Mouse (Mus musculus): ENCODE measurements around the gene Tssc4. TPM values are rescaled to one million over a fixed set of nuclear protein-coding genes. Genes with fewer than 3 reads are reported as not detected.
A peak's percentile ranks its signal among the peaks of the same experiment; 100 is the strongest.

The Tssc4 gene
- total RNA-seq, 1 experiment from 2014 or later, result 32.2 TPM

- no peak for DNase-seq
These were observed 24.8 kb upstream of the Tssc4 start for GRCm38 (mm10) chr7:143044049-143044825.

DNA sequence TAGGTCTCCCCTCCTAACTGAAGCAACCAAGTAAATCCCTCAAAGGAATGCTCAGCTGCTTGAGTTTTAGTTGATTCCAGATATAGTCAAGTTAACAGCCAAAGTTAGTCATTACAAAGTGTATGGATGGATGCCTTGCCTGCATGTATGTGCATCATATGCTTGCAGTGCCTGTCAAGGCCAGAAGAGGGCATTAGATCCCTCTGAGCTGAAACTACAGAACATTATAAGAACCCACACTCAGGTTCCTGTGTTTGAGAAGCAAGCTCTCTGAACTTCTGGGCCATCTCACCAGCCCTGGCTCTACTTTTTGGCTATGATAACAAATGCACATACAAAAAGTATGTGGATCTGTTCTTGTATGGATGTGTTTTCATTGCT lies 24.2 kb upstream of the Tssc4 start:
- DNase-seq, result no peak

- no peak for DNase-seq
These were observed 22.7 kb upstream of the Tssc4 start for GRCm38 (mm10) chr7:143046358-143046757.

DNA sequence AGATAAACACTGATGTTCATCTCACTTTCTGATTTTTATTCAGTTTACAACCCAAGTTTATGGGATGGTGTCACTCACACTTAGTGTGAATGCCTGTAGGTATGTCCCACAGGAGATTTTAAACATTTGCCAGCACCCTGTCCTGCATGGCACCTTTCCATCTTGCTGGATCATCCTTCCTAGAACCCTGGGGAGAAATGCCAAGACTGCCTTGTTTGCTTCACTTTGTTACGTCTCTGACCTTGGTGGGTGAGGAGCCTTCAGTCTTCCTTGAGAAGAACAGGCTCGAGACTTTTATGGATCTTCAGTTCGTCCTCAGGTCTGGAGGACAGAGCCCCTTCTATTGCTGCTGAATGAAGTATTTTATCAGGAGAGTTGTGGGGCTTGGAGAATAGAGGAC lies 19.7 kb upstream of the Tssc4 start:
- peak; percentile 38 for DNase-seq

DNA sequence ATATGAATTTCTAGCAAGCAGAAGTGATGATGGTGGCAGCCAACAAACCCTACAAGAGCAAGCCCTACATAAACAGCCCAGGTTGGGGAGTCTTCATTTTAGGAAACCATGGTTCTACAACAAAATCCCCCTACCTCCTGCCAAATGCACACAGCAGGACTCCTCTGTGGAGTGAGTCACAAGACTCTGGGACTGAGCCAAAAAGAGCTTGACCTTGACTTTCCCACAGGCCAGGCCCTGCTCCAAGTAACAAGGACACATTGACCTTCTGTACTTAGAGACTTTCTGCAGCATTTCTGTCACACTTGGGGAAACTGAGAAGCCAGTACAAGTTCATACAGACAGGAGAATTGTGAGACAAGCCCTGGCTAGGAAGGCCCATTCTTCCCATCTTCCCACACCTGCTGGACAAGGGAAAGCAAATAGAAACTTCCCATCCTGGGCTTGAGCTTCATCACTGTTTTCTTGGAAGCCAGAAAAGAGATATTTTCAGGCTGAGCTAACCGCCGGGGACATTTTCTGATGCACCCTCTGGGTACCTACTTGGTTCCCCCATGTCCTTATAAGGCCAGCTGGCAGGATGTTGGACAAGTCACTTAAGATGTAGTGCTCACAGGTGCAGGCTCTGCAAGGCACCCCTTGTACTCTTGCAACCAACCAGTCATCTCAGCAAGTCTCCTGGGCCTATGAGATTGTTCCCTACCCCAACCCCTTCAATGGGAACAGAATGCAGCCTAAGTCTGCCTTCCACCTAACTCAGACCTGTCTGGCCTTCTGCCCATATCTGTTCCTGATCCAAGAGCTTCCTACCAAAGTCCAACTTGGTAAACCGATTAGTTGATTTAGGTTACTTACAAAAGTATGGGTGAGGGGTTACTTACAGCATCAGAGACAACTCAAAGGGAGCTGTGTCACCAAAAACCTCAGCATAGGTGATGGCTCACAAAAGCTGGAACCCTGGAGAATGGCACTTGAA lies 18.9 kb upstream of the Tssc4 start:
- DNase-seq, result peak; percentile 92

DNA sequence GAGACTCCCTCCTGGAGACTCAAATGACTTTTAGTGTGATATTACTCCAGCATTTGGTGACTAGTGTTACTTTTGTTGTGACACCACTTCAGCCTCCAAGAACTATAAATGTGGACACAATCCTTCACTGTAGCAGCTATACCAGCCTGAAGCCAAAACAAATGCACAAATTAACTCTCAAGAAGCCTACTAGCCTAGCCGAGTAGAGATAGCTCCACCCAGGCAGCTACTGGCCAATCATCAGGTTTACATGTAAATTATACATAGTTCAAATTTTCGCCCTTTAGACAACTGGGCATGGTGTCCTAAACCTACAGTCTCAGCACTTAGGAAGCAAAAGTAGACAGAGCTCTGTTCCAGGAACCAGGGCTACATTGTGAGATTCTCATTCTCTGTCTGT lies 17.7 kb upstream of the Tssc4 start:
- DNase-seq, result no peak

DNA sequence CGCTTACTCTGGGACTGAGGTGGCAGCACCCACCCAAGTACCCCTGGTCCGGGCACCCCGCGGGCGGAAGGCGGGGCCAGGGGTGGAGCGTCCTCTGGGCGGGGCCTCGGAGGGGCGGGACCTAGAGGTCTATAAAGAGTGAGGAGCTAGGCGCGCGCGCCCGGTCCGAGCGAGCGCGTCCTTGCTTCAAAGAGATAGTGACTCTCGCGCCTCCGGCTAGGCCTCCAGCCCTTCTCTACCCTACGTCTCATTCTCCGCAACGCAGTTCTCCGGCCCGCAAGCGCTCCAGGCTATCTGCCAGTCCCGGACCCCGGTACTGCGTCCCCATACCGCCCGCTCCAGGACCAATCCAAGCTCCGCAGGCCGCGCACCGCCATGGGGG lies 16.4 kb upstream of the Tssc4 start, which contains the start of gene Cd81:
Gene Cd81, plus strand, starts transcription at position 114 of the 382 bp plus-strand sequence.
- peak; percentile 97 for DNase-seq

GRCm38 (mm10) chr7:143053008-143053899 lies 15.8 kb upstream of the Tssc4 start:
- peak; percentile 84 for DNase-seq

- peak; percentile 40 for DNase-seq
These were observed 15.0 kb upstream of the Tssc4 start for GRCm38 (mm10) chr7:143053961-143054611.

DNA sequence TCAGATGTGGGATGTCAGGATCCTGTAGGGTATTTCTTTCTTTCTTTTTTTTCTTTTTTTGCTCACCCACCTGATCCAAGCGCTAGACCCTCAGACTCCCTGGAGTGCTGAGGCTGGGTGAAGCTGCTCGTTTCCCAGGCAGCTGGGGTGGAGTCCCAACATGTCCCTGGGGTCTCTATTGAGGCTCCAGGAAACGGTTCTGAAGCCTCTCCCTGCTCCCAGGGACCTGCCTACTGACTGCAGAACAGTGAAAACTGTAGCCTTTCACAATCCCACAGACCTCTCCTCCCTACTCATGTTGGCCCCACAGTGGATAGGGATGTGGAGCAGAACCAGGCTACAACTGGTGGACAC lies 14.5 kb upstream of the Tssc4 start:
- no peak for DNase-seq

DNA sequence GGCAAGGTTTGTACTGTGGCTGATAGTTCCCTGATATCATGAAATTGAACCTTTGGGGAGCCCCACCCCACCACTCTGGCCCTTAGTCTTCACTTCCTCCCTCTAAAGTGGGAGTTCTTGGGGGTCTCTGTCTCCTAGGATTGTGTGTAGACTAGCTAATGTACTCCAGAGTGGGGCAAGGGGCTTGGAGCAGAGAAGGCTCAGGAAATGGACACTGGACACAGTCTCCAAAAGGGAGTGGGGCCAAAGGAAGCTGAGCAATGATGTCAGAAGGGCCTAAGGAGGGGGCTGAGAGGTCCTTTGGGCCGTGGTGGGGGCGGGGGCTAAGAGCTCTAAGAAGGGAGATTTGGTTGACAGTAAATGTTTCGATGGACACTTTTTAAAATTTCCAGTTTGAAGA lies 14.0 kb upstream of the Tssc4 start:
- no peak for DNase-seq

GRCm38 (mm10) chr7:143055499-143056186 lies 13.4 kb upstream of the Tssc4 start:
- DNase-seq, result no peak

GRCm38 (mm10) chr7:143057023-143057422 lies 12.0 kb upstream of the Tssc4 start:
- no peak for DNase-seq

DNA sequence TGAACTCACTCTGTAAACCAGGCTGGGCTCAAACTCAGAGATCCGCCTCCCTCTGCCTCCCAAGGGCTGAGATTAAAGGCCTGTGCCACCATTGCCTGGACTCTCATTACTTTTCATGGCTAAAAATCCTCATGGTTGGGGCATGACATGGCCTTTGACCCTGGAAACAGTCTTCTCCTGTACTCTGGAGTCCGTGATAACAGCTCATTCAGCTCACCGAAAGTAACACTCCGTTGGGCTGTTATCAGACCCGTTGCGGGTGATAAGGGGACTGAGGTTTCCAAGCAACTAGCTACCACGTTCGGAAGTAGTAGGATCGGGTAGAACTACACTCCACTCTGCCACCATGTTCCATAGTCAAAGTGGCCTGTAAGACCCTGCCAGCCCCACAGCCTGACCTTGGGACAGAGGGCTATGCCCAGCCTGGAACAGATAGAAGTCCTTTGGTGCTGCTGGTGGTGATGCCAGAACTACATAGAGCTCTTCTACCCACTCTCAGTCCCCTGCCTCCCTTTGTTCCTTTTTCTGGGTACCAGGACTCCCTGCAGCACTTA lies 11.3 kb upstream of the Tssc4 start:
- no peak for DNase-seq

DNA sequence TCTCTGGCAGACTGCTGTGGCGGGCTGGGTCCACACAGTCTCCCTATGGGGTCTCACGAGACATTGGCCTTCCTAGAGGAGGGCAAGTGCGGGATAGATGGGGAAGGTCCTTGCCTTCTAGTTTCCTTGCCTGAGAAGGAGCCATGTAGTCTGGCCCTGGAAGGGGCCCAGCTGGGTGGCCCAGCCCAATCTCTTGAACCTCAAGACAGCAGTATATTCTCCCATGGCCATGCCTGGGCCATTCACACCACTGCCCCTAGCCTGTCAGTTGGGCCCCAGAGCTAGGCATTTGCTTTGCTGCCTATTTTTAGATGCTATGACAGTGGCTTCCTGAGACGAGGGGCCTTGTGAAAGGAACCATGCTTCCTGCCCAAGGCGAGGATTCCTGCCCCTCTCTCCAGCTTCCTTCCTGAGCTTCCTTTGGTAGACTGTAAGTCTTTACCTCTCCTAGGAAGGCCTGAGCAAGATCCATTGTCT lies 10.8 kb upstream of the Tssc4 start:
- peak; percentile 43 for DNase-seq

DNA sequence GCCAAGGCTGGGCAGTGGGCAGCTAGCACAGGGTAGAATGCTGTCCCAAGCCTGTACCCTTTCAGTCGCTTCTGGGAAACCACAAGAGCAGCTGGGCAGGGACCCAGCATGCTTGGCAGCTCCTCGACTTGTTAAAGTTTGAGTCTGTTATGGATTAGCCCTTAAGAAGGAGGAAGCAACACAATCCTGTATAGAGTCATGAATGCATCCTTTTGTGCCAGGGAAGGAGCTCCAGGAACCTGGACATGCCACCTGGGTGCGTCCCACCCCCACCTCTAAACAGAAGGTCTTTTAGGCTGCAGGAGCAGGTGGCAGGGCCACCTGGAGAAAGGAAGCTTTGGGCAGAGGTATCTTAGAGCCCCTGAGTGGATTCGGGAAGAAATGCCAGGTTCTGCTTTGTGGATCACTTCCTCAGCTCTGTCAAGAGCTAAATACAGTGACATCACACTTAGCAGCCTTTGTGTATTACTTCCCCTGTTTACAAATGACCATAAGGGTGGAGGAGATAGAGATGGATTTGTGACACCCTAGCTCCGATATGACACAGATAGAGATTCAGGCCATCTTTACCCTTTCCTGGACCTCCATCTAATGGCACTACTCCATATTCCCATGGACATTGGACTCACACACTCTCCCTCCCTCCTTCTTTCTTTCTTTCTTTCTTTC lies 9.7 kb upstream of the Tssc4 start:
- no peak for DNase-seq

DNA sequence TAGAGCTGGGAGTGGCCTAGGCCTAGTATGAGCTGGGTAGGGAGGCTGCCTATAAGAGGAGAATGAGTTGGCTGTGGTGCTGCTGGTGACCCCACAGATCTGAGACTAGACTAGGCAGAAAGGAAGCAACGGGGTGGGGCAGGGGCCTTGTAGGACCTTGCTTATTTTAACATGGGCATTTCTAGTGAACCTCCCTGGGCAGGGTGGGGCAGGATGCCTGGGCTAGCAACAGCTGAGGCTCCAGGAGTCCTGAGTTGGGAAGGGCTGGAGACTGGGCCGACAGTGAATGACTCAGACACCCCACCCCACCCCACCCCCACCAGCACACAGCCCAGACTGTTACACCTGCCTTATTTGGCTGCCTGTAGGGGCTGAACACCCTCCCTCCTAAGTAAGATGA lies 6.3 kb upstream of the Tssc4 start:
- DNase-seq, result no peak

GRCm38 (mm10) chr7:143064226-143064625 lies 4.8 kb upstream of the Tssc4 start:
- DNase-seq, result no peak

- no peak for DNase-seq
These were observed 3.4 kb upstream of the Tssc4 start for GRCm38 (mm10) chr7:143065692-143066091.

GRCm38 (mm10) chr7:143067469-143067868 lies 1.6 kb upstream of the Tssc4 start:
- DNase-seq, result no peak
